Mouse (Mus musculus) midbrain, embryonic 15.5 days (tissue): ENCODE measurements at regions not wholly inside any gene's neighbourhood (a gene's known extent, or its start where the extent isn't known, plus 50 kb on each side); places are given as distances from the start of the nearest gene placed in this dataset.

ENCODE experiments used
- ATAC-seq: fragments of 200-750 bp; cut with Nextera tagmentation; replicated peaks from 2 replicates; pipeline ENCODE4 v1.8.0; 2017; ENCODE audit warnings: moderate TSS enrichment
- H3K27ac ChIP-seq: fragments of 300-500 bp; sonication (generic); 2 replicates; pipeline ENCODE4 v1.5.1; 2015; ENCODE audit warnings: mild to moderate bottlenecking, inconsistent platforms
- H3K27me3 ChIP-seq: fragments of 300-500 bp; sonication (generic); replicated peaks from 2 replicates; pipeline ENCODE4 v1.6.1; 2015; ENCODE audit warnings: inconsistent platforms
- H3K36me3 ChIP-seq: fragments of 300-500 bp; sonication (generic); replicated peaks from 2 replicates; pipeline ENCODE4 v1.6.1; 2015; ENCODE audit warnings: inconsistent platforms
- H3K4me1 ChIP-seq: fragments of 300-500 bp; sonication (generic); 2 replicates; pipeline ENCODE4 v1.6.1; 2015; ENCODE audit warnings: inconsistent platforms
- H3K4me2 ChIP-seq: fragments of 300-500 bp; sonication (generic); 2 replicates; pipeline ENCODE4 v1.6.1; 2015; ENCODE audit warnings: inconsistent platforms, mild to moderate bottlenecking, moderate library complexity
- H3K4me3 ChIP-seq: fragments of 300-500 bp; sonication (generic); 2 replicates; pipeline ENCODE4 v1.5.1; 2015; ENCODE audit warnings: mild to moderate bottlenecking, inconsistent platforms
- H3K9ac ChIP-seq: fragments of 300-500 bp; sonication (generic); 2 replicates; pipeline ENCODE4 v1.6.1; 2015; ENCODE audit warnings: mild to moderate bottlenecking, inconsistent platforms
- H3K9me3 ChIP-seq: fragments of 300-500 bp; sonication (generic); 2 replicates; pipeline ENCODE4 v1.6.1; 2016; ENCODE audit warnings: inconsistent platforms
- WGBS: fragments of 180-500 bp; shearing (Covaris S2); methylation state at CpG from one replicate; pipeline ENCODE4 v1.1.7; 2015; ENCODE audit warnings: mixed read lengths; 5-methylcytosine and 5-hydroxymethylcytosine counted together

DNA sequence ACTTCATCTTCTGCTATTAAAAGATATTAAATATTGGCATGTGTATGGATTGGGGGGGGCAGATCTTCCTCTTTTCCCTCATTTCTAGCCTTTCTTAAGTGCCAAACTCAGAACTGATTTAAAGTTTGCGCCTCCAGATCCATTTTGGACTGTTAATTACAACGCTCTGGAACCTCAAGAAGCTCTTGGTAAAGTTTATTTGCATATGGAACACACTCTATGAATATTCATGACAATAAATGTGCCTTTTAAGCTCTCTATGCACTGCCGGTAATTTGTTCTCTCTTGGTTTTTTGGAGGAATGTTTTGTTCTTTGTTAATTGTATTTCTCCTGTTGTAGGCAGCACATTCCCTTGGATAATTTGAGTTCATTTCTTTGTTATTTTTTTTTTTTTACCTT, 738.3 kb downstream of the Dach1 start:
- Histone ChIP-seq H3K9ac (no peak overlapping the region), H3K36me3 (no peaks in the 10 kb centered on the region), H3K4me3 (no peak overlapping the region), H3K4me2 (no peak overlapping the region), H3K27ac (no peak overlapping the region), H3K9me3 (no peaks in the 10 kb centered on the region), H3K4me1 (no peaks in the 10 kb centered on the region), H3K27me3 (no peaks in the 10 kb centered on the region)
- 72% methylated on average over 3 of the region's 3 CpGs for WGBS
- ATAC-seq = no peak

- 59% methylated on average over 3 of the region's 3 CpGs for WGBS
- no peaks in the 10 kb centered on the region for H3K27me3 ChIP-seq
- H3K4me1 ChIP-seq = no peaks in the 10 kb centered on the region
- no peak overlapping the region for H3K4me2 ChIP-seq
- H3K27ac ChIP-seq = no peak overlapping the region
- no peaks in the 10 kb centered on the region for H3K9me3 ChIP-seq
- H3K4me3 ChIP-seq = no peak overlapping the region
- H3K36me3 ChIP-seq = no peaks in the 10 kb centered on the region
- no peak for ATAC-seq
- H3K9ac ChIP-seq = no peak overlapping the region
Observed at GRCm38 (mm10) chr14:97403176-97403795, 766.3 kb downstream of the Dach1 start.

GRCm38 (mm10) chr14:97396385-97396784, 773.2 kb downstream of the Dach1 start:
- no peak for ATAC-seq
- H3K9ac ChIP-seq = no peak overlapping the region
- H3K4me2 ChIP-seq = no peak overlapping the region
- WGBS = 56% methylated on average over 7 of the region's 7 CpGs
- H3K4me3 ChIP-seq = no peak overlapping the region
- H3K4me1 ChIP-seq = no peaks in the 10 kb centered on the region
- H3K27ac ChIP-seq = no peak overlapping the region
- no peaks in the 10 kb centered on the region for H3K27me3 ChIP-seq
- no peaks in the 10 kb centered on the region for H3K36me3 ChIP-seq
- H3K9me3 ChIP-seq = no peaks in the 10 kb centered on the region

GRCm38 (mm10) chr14:97395750-97396377, 773.7 kb downstream of the Dach1 start:
- Histone ChIP-seq H3K36me3 (no peaks in the 10 kb centered on the region), H3K9me3 (no peaks in the 10 kb centered on the region), H3K4me1 (no peaks in the 10 kb centered on the region), H3K27me3 (no peaks in the 10 kb centered on the region), H3K4me2 (no peak overlapping the region), H3K27ac (no peak overlapping the region), H3K4me3 (no peak overlapping the region), H3K9ac (no peak overlapping the region)
- ATAC-seq = no peak; the same call in 1 of the 2 replicates
- 47% methylated on average over 7 of the region's 7 CpGs for WGBS

DNA sequence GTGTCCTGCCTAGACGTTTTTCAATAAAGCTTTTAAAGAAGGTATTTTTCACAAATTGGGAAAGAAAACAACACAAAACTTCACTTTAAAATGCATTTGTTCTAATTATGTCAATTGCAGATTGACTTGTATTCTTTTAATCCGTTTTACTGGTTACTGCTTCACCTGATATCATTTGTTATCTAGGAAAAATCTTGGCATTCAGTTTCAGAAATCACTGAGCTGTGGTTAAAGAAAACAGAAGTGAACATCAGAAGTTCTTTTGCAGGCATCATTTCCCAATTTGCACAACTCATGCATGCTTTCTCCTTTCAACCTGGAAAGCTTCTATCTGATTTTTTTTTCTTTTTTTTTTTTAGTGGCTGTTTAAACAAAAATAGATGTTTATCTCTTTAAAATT, 780.6 kb downstream of the Dach1 start:
- no peaks in the 10 kb centered on the region for H3K9me3 ChIP-seq
- H3K27ac ChIP-seq = no peak overlapping the region
- 68% methylated on average over 2 of the region's 2 CpGs for WGBS
- no peaks in the 10 kb centered on the region for H3K4me1 ChIP-seq
- H3K4me2 ChIP-seq = no peak overlapping the region
- no peak overlapping the region for H3K9ac ChIP-seq
- ATAC-seq = no peak
- H3K36me3 ChIP-seq = no peaks in the 10 kb centered on the region
- H3K4me3 ChIP-seq = no peak overlapping the region
- no peaks in the 10 kb centered on the region for H3K27me3 ChIP-seq

DNA sequence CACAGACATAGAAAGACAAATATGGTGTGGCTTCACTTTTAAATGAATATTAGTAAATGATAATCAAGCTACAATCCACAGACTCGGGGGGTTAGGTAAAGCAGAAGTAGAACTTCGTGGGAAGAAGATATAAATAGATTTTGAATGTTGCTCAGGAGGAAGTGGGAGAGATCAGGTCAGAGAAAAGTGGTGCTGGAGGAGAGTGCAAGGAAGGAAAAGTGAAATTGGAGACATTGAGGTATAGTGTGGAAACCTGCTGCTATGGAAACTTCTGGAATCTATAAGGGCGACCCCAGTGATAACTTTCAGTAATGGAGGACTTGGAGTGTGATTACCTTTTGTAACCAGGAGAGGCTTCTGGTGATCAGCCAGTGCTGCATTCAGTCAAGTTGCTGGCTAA, 789.4 kb downstream of the Dach1 start:
- 83% methylated on average over 3 of the region's 3 CpGs for WGBS
- H3K36me3 ChIP-seq = no peaks in the 10 kb centered on the region
- no peak for ATAC-seq
- no peaks in the 10 kb centered on the region for H3K27me3 ChIP-seq
- no peak overlapping the region for H3K27ac ChIP-seq
- H3K9me3 ChIP-seq = no peaks in the 10 kb centered on the region
- no peak overlapping the region for H3K9ac ChIP-seq
- H3K4me3 ChIP-seq = no peak overlapping the region
- H3K4me1 ChIP-seq = no peaks in the 10 kb centered on the region
- no peak overlapping the region for H3K4me2 ChIP-seq

GRCm38 (mm10) chr14:97356915-97357314, 812.6 kb downstream of the Dach1 start:
- Histone ChIP-seq H3K27me3 (no peaks in the 10 kb centered on the region), H3K4me1 (no peaks in the 10 kb centered on the region), H3K9ac (no peak overlapping the region), H3K36me3 (no peaks in the 10 kb centered on the region), H3K4me2 (no peak overlapping the region), H3K9me3 (no peaks in the 10 kb centered on the region), H3K4me3 (no peak overlapping the region), H3K27ac (no peak overlapping the region)
- no peak for ATAC-seq
- WGBS = 79% methylated on average over 7 of the region's 7 CpGs

DNA sequence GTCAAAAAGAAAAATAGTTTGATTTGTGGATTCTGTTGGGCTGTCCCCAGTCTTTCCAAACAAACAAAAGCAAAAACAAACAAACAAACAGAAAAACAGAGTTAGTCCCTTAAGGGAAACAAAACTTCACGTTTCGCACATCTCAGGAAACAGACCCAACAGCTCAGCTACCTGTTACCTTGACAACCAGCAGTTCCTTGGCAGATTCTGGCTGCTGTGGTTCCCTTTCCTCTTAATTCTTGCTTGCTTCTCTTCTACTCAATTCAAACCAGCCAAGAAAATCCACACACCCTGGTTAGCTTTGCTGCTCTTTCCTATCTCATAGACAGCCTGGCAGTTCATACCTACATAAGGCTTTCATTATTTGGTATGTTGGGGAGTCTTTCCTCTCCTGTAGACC, 821.6 kb downstream of the Dach1 start:
- WGBS = 67% methylated on average over 2 of the region's 2 CpGs
- Histone ChIP-seq H3K4me3 (no peak overlapping the region), H3K9ac (no peak overlapping the region), H3K9me3 (no peaks in the 10 kb centered on the region), H3K27ac (no peak overlapping the region), H3K4me2 (no peak overlapping the region), H3K36me3 (no peaks in the 10 kb centered on the region), H3K4me1 (no peaks in the 10 kb centered on the region), H3K27me3 (no peaks in the 10 kb centered on the region)
- no peak for ATAC-seq

GRCm38 (mm10) chr14:97331388-97331787, 812.5 kb upstream of the Klhl1 start:
- Histone ChIP-seq H3K9ac (no peak overlapping the region), H3K36me3 (no peaks in the 10 kb centered on the region), H3K4me1 (no peaks in the 10 kb centered on the region), H3K4me2 (no peak overlapping the region), H3K9me3 (no peaks in the 10 kb centered on the region), H3K4me3 (no peak overlapping the region), H3K27ac (no peak overlapping the region), H3K27me3 (no peaks in the 10 kb centered on the region)
- peak; percentile 78; the same call in 1 of the 2 replicates for ATAC-seq
- 9% methylated on average over 2 of the region's 2 CpGs for WGBS

DNA sequence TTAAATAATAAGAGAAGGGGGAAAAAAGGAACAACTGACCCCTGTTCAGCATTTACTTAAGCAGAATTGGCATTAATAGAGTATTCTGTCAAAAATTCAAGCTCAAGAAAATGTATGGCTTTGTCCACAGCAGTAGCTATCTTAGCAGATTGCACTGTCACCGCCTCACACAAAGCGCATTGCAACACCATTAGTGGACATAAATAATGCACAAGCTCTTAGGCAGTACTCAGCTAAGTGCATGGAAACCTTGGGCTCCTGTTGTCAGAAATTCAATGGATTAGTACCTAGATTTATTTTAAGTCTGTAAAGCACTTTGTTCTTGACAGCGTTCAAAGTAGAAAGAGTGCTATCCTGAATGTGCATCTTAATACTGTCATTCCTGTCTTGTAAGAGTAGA, 811.1 kb upstream of the Klhl1 start:
- Histone ChIP-seq H3K4me1 (no peaks in the 10 kb centered on the region), H3K9me3 (no peaks in the 10 kb centered on the region)
- ATAC-seq = no peak

GRCm38 (mm10) chr14:97293109-97293508, 774.2 kb upstream of the Klhl1 start:
- no peak for ATAC-seq
- H3K4me2 ChIP-seq = no peak overlapping the region
- no peaks in the 10 kb centered on the region for H3K36me3 ChIP-seq
- no peaks in the 10 kb centered on the region for H3K27me3 ChIP-seq
- no peaks in the 10 kb centered on the region for H3K9me3 ChIP-seq
- H3K4me3 ChIP-seq = no peak overlapping the region
- no peak overlapping the region for H3K9ac ChIP-seq
- H3K4me1 ChIP-seq = no peaks in the 10 kb centered on the region
- no peak overlapping the region for H3K27ac ChIP-seq
- 34% methylated on average over 4 of the region's 4 CpGs for WGBS

More for the DNA sequence above, 811.1 kb upstream of the Klhl1 start:
- Histone ChIP-seq H3K27me3 (no peaks in the 10 kb centered on the region), H3K4me3 (no peak overlapping the region), H3K36me3 (no peaks in the 10 kb centered on the region), H3K27ac (no peak overlapping the region), H3K9ac (no peak overlapping the region), H3K4me2 (no peak overlapping the region)
- WGBS = 59% methylated on average over 3 of the region's 3 CpGs

- Histone ChIP-seq H3K4me2 (no peak overlapping the region), H3K27ac (no peak overlapping the region), H3K9ac (no peak overlapping the region), H3K4me3 (no peak overlapping the region), H3K9me3 (no peaks in the 10 kb centered on the region), H3K4me1 (no peaks in the 10 kb centered on the region), H3K27me3 (no peaks in the 10 kb centered on the region), H3K36me3 (no peaks in the 10 kb centered on the region)
- no peak for ATAC-seq
Observed at GRCm38 (mm10) chr14:97287447-97287846, 768.5 kb upstream of the Klhl1 start.

DNA sequence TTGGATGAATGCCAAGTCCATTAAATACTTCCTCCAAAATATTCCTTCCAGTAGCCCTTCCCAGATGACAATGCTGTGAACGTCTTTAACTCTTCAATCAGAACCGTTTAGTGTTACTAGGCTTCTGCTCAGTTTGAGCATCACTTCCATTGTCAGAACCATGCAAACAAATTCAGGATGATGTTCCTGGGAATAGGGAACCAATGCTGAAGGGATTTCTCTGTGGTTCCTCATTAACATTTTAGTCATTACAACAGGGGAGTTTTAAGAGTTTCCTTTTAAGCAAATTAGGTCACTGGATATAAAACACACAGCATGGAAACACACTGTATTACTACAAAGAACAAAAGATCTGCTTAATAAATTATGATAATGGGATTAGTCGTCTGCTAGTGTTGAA, 739.6 kb upstream of the Klhl1 start:
- Histone ChIP-seq H3K9me3 (no peaks in the 10 kb centered on the region), H3K9ac (no peak overlapping the region), H3K4me2 (no peak overlapping the region), H3K4me3 (no peak overlapping the region), H3K4me1 (no peaks in the 10 kb centered on the region), H3K27ac (no peak overlapping the region), H3K27me3 (no peaks in the 10 kb centered on the region), H3K36me3 (no peaks in the 10 kb centered on the region)
- ATAC-seq = no peak
- WGBS = 22% methylated on average over 3 of the region's 3 CpGs
